Mouse (Mus musculus) hindbrain, embryonic 14.5 days (tissue): ENCODE results near the gene Il9r. TPM values are rescaled to one million over a fixed set of nuclear protein-coding genes. Genes with fewer than 3 reads are reported as not detected.
"Not testable (repeated sequence)": the region's sequence is repeated elsewhere in the genome, so short reads cannot be mapped to it uniquely, and the experiment has no call there.

ENCODE experiments used
- ATAC-seq: fragments of 200-750 bp; cut with Nextera tagmentation; 2 replicates; pipeline ENCODE4 v1.8.0; 2017; ENCODE audit warnings: moderate number of reproducible peaks, mild to moderate bottlenecking, moderate TSS enrichment, moderate library complexity; ENCODE audit not compliant: low FRiP score
- DNase-seq: peaks from one replicate; pipeline ENCODE4 v3.0.0-alpha.2; 2015; ENCODE audit warnings: low spot score
- H3K27ac ChIP-seq: fragments of 300-500 bp; sonication (generic); 2 replicates; pipeline ENCODE4 v1.5.1; 2014; ENCODE audit warnings: mild to moderate bottlenecking, moderate library complexity
- H3K27me3 ChIP-seq: fragments of 300-500 bp; sonication (generic); 2 replicates; pipeline ENCODE4 v1.6.1; 2014; ENCODE audit warnings: mild to moderate bottlenecking, low read length, mixed read lengths; ENCODE audit not compliant: control insufficient read depth, insufficient read depth
- H3K36me3 ChIP-seq: fragments of 300-500 bp; sonication (generic); replicated peaks from 2 replicates; pipeline ENCODE4 v1.6.1; 2014; ENCODE audit not compliant: control insufficient read depth, insufficient read depth
- H3K4me1 ChIP-seq: fragments of 300-500 bp; sonication (generic); replicated peaks from 2 replicates; pipeline ENCODE4 v1.6.1; 2014; ENCODE audit warnings: antibody characterized with exemption, low read length, mixed read lengths; ENCODE audit not compliant: control insufficient read depth, insufficient read depth
- H3K4me2 ChIP-seq: fragments of 300-500 bp; sonication (generic); replicated peaks from 2 replicates; pipeline ENCODE4 v1.6.1; 2014; ENCODE audit warnings: mild to moderate bottlenecking, moderate library complexity
- H3K4me3 ChIP-seq: fragments of 300-500 bp; sonication (generic); replicated peaks from 2 replicates; pipeline ENCODE4 v1.5.1; 2014; ENCODE audit warnings: mild to moderate bottlenecking, low read length
- H3K9ac ChIP-seq: fragments of 300-500 bp; sonication (generic); 2 replicates; pipeline ENCODE4 v1.6.1; 2014
- H3K9me3 ChIP-seq: fragments of 300-500 bp; sonication (generic); 2 replicates; pipeline ENCODE4 v1.6.1; 2016; ENCODE audit warnings: low read length; ENCODE audit not compliant: control insufficient read depth
- WGBS: fragments of 180-500 bp; shearing (Covaris S2); extraction: QIAGEN DNeasy Blood & Tissue Kit; methylation state at CpG from one replicate; pipeline ENCODE4 v1.1.7; 2014; 5-methylcytosine and 5-hydroxymethylcytosine counted together
- polyA plus RNA-seq: library from polyadenylated mRNA; unstranded; fragments of >200 nt; fragmentation: Nextera tagmentation; extraction: Ambion mirVana; gene quantifications from 2 replicates; pipeline ENCODE4 v1.2.1, GENCODE M21; 2014

Il9r gene
- polyA plus RNA-seq, 1 experiment from 2014 or later: not detected

DNA sequence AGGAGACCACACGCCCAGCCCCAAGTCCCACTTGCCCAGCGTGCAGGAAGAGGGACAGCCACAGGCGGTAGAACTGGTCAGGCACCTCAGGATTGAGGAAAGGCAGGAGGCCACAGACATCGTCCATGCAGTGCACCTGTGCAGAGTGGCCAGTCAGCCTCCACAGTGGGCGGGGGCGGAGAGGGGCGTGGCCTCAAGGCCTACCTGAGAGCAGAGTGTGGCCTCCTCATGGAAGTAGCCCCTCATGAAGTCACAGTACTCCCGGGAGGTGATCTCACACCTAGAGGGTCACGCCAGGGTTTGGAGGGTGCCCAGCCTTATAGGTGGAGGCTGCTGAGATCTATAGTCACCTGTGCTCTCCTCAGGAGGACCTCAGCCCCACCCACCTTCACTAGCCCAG lies 10.5 kb upstream of the Il9r start:
- Histone ChIP-seq H3K4me2 (no peak overlapping the region), H3K9me3 (no peaks in the 10 kb centered on the region), H3K36me3 (peaks cover 27% of the 10 kb centered on the region), H3K27ac (no peak overlapping the region), H3K27me3 (no peaks in the 10 kb centered on the region), H3K4me3 (no peak overlapping the region), H3K4me1 (peaks cover 5% of the 10 kb centered on the region; the same call in 1 of the 2 replicates), H3K9ac (no peak overlapping the region)
- ATAC-seq: no peak
- no peak for DNase-seq
- 91% methylated on average over 9 of the region's 9 CpGs for WGBS

DNA sequence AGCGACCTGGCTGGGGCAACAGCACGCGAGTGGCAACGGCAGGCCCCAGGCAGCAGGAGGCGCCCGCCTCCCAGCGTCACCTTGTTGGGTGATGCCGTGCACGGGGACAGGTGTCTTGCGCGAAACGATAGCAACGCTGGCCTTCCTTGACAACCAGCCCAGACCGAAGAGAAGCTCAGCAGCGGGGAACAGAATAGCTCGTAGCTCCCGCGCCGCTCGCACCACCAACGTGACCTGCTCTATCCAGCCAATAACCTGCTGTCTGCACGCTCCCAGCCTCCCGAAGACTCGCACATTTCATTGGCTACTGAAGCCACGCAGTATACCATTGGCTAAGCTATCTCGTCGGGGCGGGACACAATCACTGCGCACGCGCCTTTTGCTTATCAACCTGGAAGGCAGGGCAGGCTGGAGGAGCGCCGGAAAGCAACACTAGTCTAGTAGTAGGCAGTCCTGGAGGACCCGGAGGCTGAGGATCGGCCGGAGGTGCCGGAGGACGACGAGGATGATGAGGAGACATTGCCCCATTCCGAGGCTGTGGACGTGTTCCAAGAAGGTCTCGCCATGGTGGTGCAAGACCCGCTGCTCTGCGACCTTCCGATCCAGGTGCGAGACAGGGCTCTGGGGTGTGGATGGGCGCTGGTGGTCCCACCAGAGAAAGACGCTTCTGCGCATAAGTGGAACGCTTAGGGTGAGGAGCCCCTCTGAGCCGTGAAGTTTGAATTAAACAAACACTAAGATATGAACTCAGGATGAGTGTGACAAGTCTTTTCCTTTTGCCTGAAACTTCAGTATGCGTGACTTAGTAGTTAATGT lies 5.2 kb upstream of the Il9r start, which contains the start of gene Snrnp25:
TSS of gene Snrnp25 (plus strand) at position 358 of the 816 bp plus-strand sequence.
- Histone ChIP-seq H3K4me2 (peak within 1 kb of the TSS; percentile 69), H3K27me3 (no peaks in the 10 kb centered on the region), H3K4me1 (peaks cover 12% of the 10 kb centered on the region; the same call in 1 of the 2 replicates), H3K9ac (peak within 1 kb of the TSS; percentile 69), H3K4me3 (peak within 1 kb of the TSS; percentile 53), H3K9me3 (no peaks in the 10 kb centered on the region), H3K36me3 (peaks cover 23% of the 10 kb centered on the region), H3K27ac (0 out of 2 replicates have a peak within 1 kb of the TSS, but pooled peaks have one; percentile 12)
- ATAC-seq (peak; percentile 100), DNase-seq (peak; percentile 98)
- under 1% methylated on average over 52 of the region's 52 CpGs for WGBS

DNA sequence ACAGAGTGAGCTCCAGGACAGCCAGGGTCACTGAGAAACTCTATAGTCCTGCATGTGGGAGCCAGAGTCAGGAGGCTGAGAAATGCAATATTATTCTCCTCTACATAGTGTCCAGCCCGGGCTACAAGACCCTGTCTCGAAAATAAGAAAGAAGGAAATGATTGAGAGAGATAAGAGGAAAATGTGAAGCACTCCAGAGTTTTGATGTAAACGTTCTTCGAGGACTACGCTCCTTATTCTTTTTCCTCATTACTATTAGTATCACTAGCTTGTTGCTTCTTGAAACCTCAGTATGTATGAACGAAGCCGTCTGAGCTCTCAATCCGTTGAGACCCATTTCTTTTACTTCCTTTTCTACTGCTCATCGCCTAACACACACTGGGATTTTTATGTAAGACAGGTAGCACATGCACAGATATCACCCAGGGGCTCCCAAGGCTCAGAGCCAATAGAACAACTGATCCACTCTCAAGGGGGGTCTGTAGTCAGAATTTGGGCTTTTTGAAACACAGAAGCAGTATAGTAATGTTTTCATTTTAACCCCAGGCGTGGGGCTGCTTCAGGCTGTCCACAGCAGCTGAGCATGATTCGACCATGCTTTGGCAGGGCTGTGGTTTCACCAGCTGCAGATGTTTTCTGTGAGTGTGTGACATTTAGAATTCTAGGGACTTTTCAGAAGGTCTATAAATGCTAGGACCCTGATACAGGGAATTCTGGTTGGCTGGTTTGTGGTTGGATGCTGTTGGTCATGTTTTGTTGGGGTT lies 2.0 kb upstream of the Il9r start:
- no peak overlapping the region for H3K4me3 ChIP-seq
- H3K27ac ChIP-seq: no peak overlapping the region
- H3K9ac ChIP-seq: no peak overlapping the region
- H3K4me1 ChIP-seq: peaks cover 12% of the 10 kb centered on the region; the same call in 1 of the 2 replicates
- ATAC-seq: no peak
- DNase-seq: no peak
- H3K36me3 ChIP-seq: no peaks in the 10 kb centered on the region
- no peaks in the 10 kb centered on the region for H3K27me3 ChIP-seq
- 85% methylated on average over 11 of the region's 11 CpGs for WGBS
- no peaks in the 10 kb centered on the region for H3K9me3 ChIP-seq
- no peak overlapping the region for H3K4me2 ChIP-seq

DNA sequence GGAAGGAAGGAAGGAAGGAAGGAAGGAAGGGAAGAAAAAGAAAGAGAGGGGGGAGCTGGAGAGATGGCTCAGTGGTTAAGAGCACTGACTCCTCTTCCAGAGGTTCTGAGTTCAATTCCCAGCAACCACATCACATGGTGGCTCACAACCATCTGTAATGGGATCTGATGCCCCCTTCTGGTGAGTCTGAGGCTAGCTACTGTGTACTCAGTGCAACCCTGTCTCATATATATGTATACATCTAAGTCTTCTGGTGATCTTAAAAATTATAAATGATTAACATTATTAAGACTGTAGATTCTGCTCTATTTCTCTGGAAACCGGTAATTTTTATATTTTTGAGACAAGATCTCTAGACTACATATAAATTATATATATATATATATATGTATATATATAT lies 913 bp upstream of the Il9r start:
- WGBS: 63% methylated on average over 1 of the region's 1 CpGs
- H3K9ac ChIP-seq, DNase-seq, H3K27me3 ChIP-seq, H3K36me3 ChIP-seq, H3K4me2 ChIP-seq, ATAC-seq, H3K9me3 ChIP-seq, H3K27ac ChIP-seq, H3K4me3 ChIP-seq: not testable (repeated sequence)
- H3K4me1 ChIP-seq: peaks cover 11% of the 10 kb centered on the region; the same call in 1 of the 2 replicates

DNA sequence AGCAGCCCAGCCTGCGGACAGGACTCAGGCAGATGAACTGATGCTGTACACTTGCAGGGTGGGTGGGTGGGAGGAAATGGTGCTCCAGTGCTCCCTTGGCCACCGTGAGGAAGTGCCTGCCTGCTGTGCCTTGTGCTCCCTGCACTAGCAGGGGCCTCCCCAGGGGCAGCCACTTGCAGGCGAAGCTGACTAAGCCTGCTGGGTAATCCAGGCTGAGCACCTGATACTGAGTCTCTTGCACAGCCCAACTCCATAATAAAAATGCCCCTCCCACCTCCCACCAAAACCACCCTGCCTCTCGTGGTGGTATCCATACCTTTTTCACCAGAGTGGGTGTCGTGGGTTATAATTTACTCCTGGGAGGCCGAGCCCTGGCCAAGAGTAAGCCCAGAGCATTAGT lies 849 bp downstream of the Il9r start:
- Histone ChIP-seq H3K4me2 (no peak overlapping the region), H3K27me3 (no peaks in the 10 kb centered on the region), H3K4me3 (no peak overlapping the region), H3K9me3 (no peaks in the 10 kb centered on the region), H3K4me1 (no peaks in the 10 kb centered on the region), H3K36me3 (no peaks in the 10 kb centered on the region), H3K9ac (no peak overlapping the region), H3K27ac (no peak overlapping the region)
- 49% methylated on average over 6 of the region's 6 CpGs for WGBS
- ATAC-seq: no peak
- no peak for DNase-seq

DNA sequence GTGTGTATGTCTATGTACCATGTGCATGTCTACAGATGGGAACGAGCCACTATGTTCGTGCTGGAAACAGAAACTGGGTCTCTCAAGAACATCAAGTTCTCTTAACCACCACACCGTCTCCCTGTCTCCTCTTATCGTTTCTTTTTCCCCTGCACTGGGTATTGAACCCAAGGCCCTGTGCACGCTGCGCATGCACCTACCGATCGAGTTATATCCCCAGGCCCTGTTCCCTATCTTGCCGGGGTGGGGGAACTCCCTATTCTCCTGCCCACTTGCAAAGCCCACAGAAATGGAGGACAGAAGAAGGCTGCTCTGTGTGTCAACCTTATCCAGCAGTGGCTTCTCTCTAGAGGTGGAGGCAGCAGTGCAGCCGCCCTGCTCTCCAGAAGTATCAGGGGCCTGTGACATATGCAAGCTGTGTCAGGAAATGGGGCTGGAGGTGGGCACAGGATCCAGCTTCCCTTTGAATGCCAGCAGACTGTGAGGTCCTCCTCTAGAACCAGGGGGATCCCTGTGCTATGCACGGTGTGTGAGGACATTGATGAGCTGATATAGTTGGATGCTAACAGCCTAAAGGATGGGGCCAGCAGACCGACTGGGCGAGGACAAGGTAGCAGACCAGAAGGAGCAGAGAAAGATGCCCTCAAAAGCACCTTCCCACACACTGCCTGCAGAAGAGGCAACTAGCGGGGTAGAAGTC lies 1.7 kb downstream of the Il9r start:
- no peak for DNase-seq
- H3K36me3 ChIP-seq: no peaks in the 10 kb centered on the region
- ATAC-seq: no peak
- no peaks in the 10 kb centered on the region for H3K9me3 ChIP-seq
- H3K4me3 ChIP-seq: no peak overlapping the region
- 77% methylated on average over 14 of the region's 14 CpGs for WGBS
- H3K27me3 ChIP-seq: no peaks in the 10 kb centered on the region
- no peaks in the 10 kb centered on the region for H3K4me1 ChIP-seq
- no peak overlapping the region for H3K9ac ChIP-seq
- H3K4me2 ChIP-seq: no peak overlapping the region
- H3K27ac ChIP-seq: no peak overlapping the region

DNA sequence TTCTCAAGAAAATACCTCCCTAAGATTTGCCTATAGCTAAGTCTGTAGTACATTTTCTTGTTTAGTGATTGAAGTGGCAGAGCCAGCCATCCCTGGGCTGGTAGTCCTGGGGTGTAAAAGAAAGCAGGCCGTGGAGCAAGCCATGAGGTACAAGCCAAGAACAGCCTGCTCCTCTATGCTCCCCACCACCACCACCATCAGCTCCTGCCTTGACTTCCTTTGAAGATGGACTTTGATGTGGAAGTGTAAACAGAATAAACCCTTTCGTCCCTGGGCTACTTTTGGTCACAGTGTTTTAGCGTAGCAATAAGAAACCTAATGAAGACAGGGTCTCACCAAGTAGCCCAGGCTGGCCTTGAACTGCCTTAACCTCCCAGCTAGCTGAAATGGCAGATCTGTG lies 2.3 kb downstream of the Il9r start:
- no peaks in the 10 kb centered on the region for H3K36me3 ChIP-seq
- H3K9me3 ChIP-seq: no peaks in the 10 kb centered on the region
- H3K4me1 ChIP-seq: no peaks in the 10 kb centered on the region
- no peak for DNase-seq
- H3K27me3 ChIP-seq: no peaks in the 10 kb centered on the region
- H3K4me2 ChIP-seq: no peak overlapping the region
- no peak overlapping the region for H3K9ac ChIP-seq
- WGBS: 61% methylated on average over 3 of the region's 3 CpGs
- no peak for ATAC-seq
- no peak overlapping the region for H3K27ac ChIP-seq
- H3K4me3 ChIP-seq: no peak overlapping the region

DNA sequence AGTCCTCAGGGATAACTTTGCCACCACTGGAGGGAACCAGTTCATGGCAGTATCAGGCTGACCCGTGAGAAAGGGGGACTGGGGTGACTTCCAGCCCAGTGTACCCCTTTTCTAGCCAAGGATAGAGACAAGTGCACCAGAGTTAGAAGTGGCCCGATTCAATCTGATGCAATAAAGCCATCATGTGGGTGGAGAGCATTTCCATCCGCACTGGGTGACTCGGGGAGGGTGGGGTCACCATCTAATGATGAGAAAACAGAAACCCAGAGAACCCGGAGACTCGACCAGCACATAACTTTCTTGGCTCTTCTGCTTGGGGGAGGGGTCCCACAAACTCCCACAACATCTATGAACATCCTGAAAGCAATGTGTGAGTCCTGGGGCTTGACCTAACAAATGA lies 3.4 kb downstream of the Il9r start:
- Histone ChIP-seq H3K9ac (no peak overlapping the region), H3K27ac (no peak overlapping the region), H3K4me2 (no peak overlapping the region), H3K9me3 (no peaks in the 10 kb centered on the region), H3K36me3 (no peaks in the 10 kb centered on the region), H3K4me3 (no peak overlapping the region), H3K27me3 (no peaks in the 10 kb centered on the region), H3K4me1 (no peaks in the 10 kb centered on the region)
- DNase-seq: no peak
- 80% methylated on average over 6 of the region's 6 CpGs for WGBS
- ATAC-seq: no peak
